Mouse (Mus musculus): ENCODE data around the gene Atp4b.

The Atp4b gene

DNA sequence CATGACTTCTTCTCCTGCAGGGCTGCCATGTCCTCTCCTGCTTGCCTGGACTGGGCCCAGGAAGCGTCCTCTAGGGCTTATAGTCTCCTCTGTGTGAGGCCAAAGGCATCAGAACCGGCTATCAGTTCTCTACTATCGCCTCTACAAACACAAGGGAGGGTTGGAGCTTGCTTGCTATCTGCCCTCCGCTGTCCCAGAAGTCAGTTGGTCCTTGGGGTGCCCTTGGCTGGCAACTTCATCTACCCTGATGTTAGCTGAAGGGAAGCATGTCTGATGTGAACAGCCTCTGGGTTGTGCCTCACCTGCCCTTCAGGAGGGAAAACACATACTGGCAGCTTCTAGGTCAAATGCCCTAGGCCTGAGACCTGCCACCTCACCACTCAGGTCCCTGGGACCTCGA is at the start of gene Atp4b:
Atp4b (minus strand) TSS at position 101 of the 400 bp plus-strand sequence.
- DNase-seq (ENCODE audit: low spot score): no peak

DNA sequence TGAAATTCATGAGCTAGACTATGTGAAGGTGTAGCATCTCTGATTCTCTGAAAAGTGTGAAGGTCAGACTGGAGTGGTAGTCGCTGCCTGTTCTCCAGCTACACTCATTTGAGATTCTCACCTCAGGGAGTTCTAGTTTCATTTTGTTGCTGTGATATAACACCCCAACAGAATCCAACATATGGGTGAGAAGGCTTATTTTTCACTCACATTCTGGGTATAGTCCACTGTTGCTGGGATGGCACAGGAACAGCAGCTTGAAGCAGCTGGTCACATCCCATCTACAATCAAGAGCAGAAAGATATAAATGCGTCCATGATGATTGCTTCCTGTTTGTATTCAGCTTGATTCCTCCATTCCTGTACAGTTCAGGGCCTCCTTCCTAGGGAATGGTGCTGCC is 45.5 kb upstream of the Atp4b start:
- no peak for DNase-seq (ENCODE audit: low spot score)

GRCm38 (mm10) chr8:13437531-13437930 is 40.9 kb upstream of the Atp4b start:
- no peak for DNase-seq (ENCODE audit: low spot score)

DNA sequence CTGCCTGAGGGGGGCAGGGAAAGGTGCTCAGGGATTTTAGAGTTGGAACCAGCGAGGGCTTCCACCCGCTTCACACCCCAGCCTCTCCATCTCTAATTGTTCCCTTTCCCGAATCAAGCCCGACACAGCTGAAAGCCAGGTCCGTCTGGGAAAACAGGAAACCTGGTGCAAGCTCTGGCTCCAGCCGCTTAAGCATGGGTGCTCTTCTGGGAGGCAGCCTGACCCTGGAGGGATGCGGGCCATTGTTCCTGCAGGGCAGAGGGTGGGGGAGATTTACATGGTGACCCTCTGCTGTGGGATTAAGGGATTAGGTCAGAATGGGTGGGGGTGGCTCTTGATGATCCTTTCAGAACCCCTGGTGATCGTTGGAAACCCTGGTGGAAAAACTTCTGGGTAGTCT is 39.4 kb upstream of the Atp4b start:
- no peak for DNase-seq (ENCODE audit: low spot score)

- DNase-seq (ENCODE audit: low spot score): no peak
Observed at GRCm38 (mm10) chr8:13434889-13435288, 38.3 kb upstream of the Atp4b start, which contains the start of gene Tmem255b. Tmem255b (plus strand) TSS chr8:13435189.

DNA sequence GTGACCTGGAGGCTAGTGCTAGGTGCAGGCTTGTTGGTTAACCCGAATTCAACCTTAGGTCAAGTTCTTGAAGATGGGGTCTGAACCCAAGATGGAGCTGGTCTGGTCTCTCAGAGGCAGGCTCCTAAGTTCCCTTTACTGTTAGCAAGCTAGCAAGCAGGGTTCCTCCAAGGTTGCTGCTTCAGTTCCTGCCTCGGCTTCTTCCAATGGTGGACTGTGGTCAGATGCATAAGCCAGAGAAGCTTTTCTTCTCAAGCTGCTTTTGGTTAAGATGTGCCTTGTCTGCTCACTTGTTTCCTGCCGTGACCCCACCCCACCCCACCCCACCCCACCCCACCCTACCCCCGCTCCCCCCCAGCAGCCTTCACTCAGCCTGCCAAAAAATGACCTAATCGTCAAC is 36.5 kb upstream of the Atp4b start:
- DNase-seq (ENCODE audit: low spot score): no peak

GRCm38 (mm10) chr8:13430866-13431265 is 34.2 kb upstream of the Atp4b start:
- no peak for DNase-seq (ENCODE audit: low spot score)

DNA sequence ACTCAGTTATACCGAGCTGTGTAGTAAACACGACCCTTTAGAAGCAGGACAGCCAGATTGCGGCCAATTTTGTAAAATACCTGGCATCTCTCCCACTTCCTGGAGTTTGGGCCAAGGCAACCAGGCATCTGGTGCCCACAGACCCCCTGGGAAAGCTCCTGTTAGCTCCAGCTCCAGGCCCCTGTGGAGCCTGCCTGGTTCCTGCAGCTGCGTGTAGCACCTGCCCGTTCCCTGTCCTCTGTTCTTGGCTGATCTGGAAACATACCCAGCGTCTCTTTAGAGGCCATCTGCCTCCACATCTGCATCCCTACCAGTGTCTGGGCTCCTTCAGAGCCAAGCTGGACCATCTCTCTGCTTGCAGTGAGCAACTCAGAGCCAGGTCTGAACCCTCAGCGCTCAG is 33.8 kb upstream of the Atp4b start:
- no peak for DNase-seq (ENCODE audit: low spot score)

GRCm38 (mm10) chr8:13428156-13428555 is 31.5 kb upstream of the Atp4b start:
- DNase-seq (ENCODE audit: low spot score): no peak

DNA sequence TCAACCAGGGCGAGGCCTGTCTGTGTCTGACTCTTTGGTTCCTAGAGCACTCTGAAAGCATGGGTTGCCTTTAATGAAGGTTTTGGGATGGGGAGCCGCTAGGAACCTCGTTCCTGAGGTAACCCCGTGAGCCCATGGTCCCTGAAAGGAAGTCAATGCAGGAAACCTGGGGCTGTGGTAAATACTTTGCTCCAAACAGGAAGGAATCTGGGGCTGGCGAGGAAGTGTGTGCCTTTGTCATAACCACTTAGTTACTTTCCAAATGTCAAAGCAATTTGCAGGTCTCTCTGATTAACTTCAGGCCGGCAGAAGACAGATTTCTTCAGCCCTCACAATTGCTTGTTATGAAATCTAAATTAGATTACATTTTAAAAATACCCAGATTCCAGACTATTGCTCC is 30.7 kb upstream of the Atp4b start:
- no peak for DNase-seq (ENCODE audit: low spot score)

- DNase-seq (ENCODE audit: low spot score): no peak
Observed at GRCm38 (mm10) chr8:13420970-13421369, 24.3 kb upstream of the Atp4b start.

GRCm38 (mm10) chr8:13419111-13419639 is 22.6 kb upstream of the Atp4b start:
- no peak for DNase-seq (ENCODE audit: low spot score)

DNA sequence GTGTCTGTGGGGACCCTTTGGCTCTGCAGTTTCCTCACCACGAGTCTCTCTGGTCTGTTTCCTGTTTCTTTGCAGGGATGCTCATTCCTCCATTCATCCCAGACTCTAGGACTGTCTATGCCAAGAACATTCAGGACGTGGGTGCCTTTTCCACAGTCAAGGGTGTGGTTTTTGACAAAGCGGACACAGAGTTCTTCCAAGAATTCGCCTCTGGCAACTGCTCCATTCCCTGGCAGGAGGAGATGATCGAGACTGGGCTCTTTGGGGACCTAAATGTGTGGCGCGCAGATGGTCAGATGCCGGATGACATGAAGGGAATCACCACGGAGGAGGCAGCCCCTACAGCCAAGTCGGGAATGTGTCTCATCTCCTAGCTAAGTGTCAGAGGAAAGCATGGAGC is 19.3 kb upstream of the Atp4b start:
- DNase-seq (ENCODE audit: low spot score): no peak

GRCm38 (mm10) chr8:13413823-13414390 is 17.3 kb upstream of the Atp4b start:
- no peak for DNase-seq (ENCODE audit: low spot score)

DNA sequence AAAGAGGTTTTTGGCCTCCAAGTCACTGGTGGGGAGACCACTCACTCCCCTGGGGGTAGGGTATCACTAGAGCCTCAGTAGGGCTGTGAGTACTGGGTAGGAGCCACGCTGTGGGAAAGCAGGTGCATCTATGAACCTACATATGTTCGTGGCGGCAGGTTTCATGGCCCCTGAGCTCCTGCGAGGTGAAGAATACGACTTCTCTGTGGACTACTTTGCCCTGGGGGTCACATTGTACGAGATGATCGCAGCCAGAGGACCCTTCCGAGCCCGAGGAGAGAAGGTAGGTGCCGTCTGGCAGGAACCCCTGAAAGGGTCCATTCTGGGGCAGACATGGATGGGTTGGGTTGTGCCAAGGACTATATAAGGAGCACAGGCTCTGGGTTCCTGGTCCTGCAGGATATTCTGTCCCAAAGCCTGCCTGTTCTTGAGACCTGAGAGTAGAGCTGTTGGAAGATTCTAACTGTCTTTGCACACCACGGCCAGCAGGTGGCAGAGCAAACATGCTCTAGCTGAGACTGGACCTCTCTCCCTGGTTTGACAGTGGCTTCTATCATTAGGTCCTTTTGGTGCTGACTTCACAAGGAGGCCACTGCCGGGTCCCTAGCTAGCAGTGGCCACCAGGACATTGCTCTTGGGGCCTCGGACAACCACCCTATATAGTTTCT is 16.4 kb upstream of the Atp4b start:
- DNase-seq (ENCODE audit: low spot score): peak; percentile 52

- peak; percentile 58 for DNase-seq (ENCODE audit: low spot score)
Observed at GRCm38 (mm10) chr8:13411597-13411996, 15.0 kb upstream of the Atp4b start.

DNA sequence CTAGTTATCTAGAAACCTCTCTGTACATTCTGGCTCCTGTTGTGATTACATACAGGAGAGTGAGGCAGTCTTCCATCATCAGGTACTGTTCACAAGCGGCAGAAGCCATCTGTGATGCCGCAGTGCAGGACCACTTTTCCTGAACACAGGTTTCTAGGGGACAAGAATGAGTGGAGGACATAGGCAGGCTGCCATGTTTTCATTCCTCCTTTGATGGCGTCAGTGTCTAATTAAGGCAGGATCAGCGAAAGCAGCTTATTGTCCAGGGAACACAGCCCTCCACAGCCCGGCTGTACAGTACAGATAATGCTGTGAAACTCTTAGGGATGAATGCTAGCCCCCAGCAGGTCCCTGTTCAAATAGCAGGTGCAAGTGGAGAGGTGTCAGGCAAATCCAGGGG is 9.4 kb upstream of the Atp4b start:
- no peak for DNase-seq (ENCODE audit: low spot score)

GRCm38 (mm10) chr8:13404666-13405131 is 8.1 kb upstream of the Atp4b start, which contains the start of gene Grk1:
Grk1 (plus strand) TSS chr8:13405081.
- no peak for DNase-seq (ENCODE audit: low spot score)

- DNase-seq (ENCODE audit: low spot score): no peak
Observed at GRCm38 (mm10) chr8:13403517-13403916, 6.9 kb upstream of the Atp4b start.

GRCm38 (mm10) chr8:13393869-13394268 is 2.8 kb downstream of the Atp4b start:
- no peak for DNase-seq (ENCODE audit: low spot score)

DNA sequence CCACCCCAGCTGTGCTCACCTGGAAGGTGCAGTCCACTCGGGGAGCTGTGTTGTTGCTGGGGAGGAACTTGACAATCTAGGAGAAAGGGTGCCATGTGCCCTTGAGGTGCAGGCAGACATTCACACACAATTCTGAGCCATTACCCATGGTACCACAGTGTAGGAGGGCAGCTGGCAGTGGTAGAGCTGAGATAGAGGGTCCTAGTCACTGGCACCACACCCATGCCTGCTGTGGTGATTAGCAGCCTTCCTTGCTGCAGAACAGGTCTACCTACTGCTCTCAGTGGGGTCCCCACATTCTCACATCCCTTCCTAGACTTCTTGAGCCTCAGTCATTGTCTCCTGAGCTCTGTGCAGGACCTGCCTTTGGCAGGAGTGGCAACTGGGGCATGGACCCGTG is 7.9 kb downstream of the Atp4b start:
- no peak for DNase-seq (ENCODE audit: low spot score)

GRCm38 (mm10) chr8:13387728-13388127 is 8.9 kb downstream of the Atp4b start:
- no peak for DNase-seq (ENCODE audit: low spot score)

DNA sequence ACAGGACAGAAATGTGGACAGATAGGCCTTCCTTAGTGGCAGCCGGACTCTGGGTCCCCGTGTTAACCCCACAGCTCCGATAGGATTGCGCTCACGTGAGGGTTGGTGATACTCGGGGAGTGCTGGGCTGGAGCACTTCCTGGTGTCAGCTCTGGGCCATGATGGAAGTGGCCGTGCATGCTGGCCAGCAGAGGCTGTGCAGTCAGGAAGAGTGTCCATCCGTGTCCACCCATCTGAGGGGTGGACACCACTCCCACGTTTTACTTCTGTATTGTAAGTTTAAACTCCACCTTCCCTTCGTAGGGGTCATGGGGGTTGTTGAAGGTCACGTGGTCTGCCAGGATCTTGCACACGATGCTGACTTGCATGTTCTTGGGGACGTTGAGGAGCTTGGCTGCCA is 10.3 kb downstream of the Atp4b start:
- DNase-seq (ENCODE audit: low spot score): no peak

DNA sequence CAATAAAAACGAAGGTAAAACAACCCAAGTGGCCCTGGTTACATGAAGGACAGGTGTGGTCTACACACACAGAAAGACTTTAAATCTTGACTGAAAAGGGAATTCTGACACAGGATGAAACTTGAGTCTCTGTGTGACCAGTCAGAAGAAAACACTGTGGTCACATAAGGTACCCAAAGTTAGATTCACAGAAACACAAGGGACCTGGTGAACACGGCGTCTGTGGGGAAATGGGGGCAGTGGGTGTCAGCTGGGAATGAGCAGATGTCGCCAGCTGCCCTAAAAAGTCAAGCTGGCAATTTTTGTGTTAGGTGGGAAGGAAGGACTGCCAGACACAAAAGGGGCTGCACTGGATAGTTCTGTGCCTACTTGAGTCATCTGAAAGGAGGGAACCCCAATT is 13.6 kb downstream of the Atp4b start:
- DNase-seq (ENCODE audit: low spot score): no peak

Measured in urinary bladder, postnatal 14 days (tissue).